Mouse (Mus musculus) forebrain, embryonic 16.5 days (tissue): ENCODE measurements around the gene Baz2b. TPM values are rescaled to one million over a fixed set of nuclear protein-coding genes. Genes with fewer than 3 reads are reported as not detected.

Experiments used
- ATAC-seq: fragments of 200-750 bp; cut with Nextera tagmentation; 2 replicates; pipeline ENCODE4 v1.8.0; 2017; ENCODE audit warnings: mild to moderate bottlenecking, moderate library complexity
- H3K27ac ChIP-seq: fragments of 300-500 bp; sonication (generic); 2 replicates; pipeline ENCODE4 v1.5.1; 2014; ENCODE audit warnings: low read length, control low read depth
- H3K27me3 ChIP-seq: fragments of 300-500 bp; sonication (generic); replicated peaks from 2 replicates; pipeline ENCODE4 v1.6.1; 2014; ENCODE audit warnings: low read length; ENCODE audit not compliant: control insufficient read depth, insufficient read depth
- H3K36me3 ChIP-seq: fragments of 300-500 bp; sonication (generic); 2 replicates; pipeline ENCODE4 v1.6.1; 2014; ENCODE audit not compliant: control insufficient read depth, insufficient read depth
- H3K4me1 ChIP-seq: fragments of 300-500 bp; sonication (generic); replicated peaks from 2 replicates; pipeline ENCODE4 v1.6.1; 2014; ENCODE audit warnings: low read length; ENCODE audit not compliant: control insufficient read depth, insufficient read depth
- H3K4me2 ChIP-seq: fragments of 300-500 bp; sonication (generic); 2 replicates; pipeline ENCODE4 v1.6.1; 2014; ENCODE audit warnings: mild to moderate bottlenecking, low read length, control low read depth
- H3K4me3 ChIP-seq: fragments of 300-500 bp; sonication (generic); replicated peaks from 2 replicates; pipeline ENCODE4 v1.5.1; 2014; ENCODE audit warnings: mild to moderate bottlenecking, low read length, control low read depth
- H3K9ac ChIP-seq: fragments of 300-500 bp; sonication (generic); replicated peaks from 2 replicates; pipeline ENCODE4 v1.6.1; 2014; ENCODE audit warnings: low read depth, low read length, control low read depth
- H3K9me3 ChIP-seq: fragments of 300-500 bp; sonication (generic); 2 replicates; pipeline ENCODE4 v1.6.1; 2016; ENCODE audit warnings: low read length; ENCODE audit not compliant: control insufficient read depth
- WGBS: fragments of 180-500 bp; shearing (Covaris S2); extraction: QIAGEN DNeasy Blood & Tissue Kit; methylation state at CpG from one replicate; pipeline ENCODE4 v1.1.7; 2014; 5-methylcytosine and 5-hydroxymethylcytosine counted together
- polyA plus RNA-seq: library from polyadenylated mRNA; unstranded; fragments of >200 nt; fragmentation: Nextera tagmentation; extraction: Ambion mirVana; gene quantifications from 2 replicates; pipeline ENCODE4 v1.2.1, GENCODE M21; 2015

Gene Baz2b
- polyA plus RNA-seq, 1 experiment from 2014 or later: 70.2 TPM

GRCm38 (mm10) chr2:60089528-60090247, 120.0 kb downstream of the Baz2b start:
- Histone ChIP-seq H3K4me2 (peak overlapping the region; percentile 4; the same call in 1 of the 2 replicates), H3K27ac (no peak overlapping the region), H3K9ac (no peak overlapping the region), H3K36me3 (no peaks in the 10 kb centered on the region), H3K9me3 (no peaks in the 10 kb centered on the region), H3K4me1 (peaks cover 10% of the 10 kb centered on the region), H3K27me3 (no peaks in the 10 kb centered on the region), H3K4me3 (no peak overlapping the region)
- no peak for ATAC-seq
- WGBS: 29% methylated on average over 15 of the region's 15 CpGs

DNA sequence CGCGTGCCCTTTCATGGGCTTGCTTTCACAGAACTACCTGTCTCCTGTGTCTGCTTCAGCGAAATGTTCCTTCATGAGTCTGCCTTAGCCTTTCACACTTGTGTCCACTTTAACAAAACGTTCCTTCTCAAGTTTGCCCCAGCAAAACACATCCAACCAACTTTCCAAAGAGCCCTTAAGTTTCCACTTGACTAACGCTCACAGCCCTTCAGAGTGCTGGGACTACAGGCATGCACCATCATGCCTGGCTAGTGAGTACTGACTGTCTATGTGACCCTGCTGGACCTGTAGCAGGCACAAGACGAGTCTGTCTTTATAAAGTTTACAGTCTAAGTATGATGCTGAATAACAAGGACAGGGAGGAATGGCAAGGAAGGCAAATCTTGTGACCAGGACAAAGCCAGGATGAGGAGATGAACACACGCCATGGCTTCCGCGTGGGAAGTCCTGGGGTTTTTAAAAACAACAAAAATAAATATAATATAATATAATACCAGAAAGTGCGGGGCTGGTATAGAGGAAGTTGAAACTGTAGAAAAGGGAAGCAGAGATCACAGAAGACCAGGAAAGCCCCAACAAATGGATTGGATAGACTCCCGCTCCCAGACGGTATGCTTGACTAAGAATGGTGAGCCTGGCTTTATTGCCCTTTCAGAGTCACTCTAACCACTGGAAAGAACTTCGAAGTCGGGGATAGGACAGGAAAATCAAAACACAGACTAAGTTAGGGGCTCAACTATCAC, 120.7 kb downstream of the Baz2b start:
- 79% methylated on average over 14 of the region's 14 CpGs for WGBS
- H3K9me3 ChIP-seq: no peaks in the 10 kb centered on the region
- H3K4me2 ChIP-seq: no peak overlapping the region; the same call in 1 of the 2 replicates

GRCm38 (mm10) chr2:60086197-60086903, 123.3 kb downstream of the Baz2b start:
- Histone ChIP-seq H3K4me3 (no peak overlapping the region), H3K27me3 (no peaks in the 10 kb centered on the region), H3K4me2 (no peak overlapping the region), H3K4me1 (peaks cover 22% of the 10 kb centered on the region), H3K27ac (no peak overlapping the region), H3K9me3 (no peaks in the 10 kb centered on the region), H3K9ac (no peak overlapping the region), H3K36me3 (no peaks in the 10 kb centered on the region)
- 73% methylated on average over 8 of the region's 8 CpGs for WGBS
- no peak for ATAC-seq

More for the DNA sequence above, 120.7 kb downstream of the Baz2b start:
- no peaks in the 10 kb centered on the region for H3K36me3 ChIP-seq
- H3K4me3 ChIP-seq: no peak overlapping the region
- no peak overlapping the region for H3K27ac ChIP-seq
- H3K4me1 ChIP-seq: peaks cover 10% of the 10 kb centered on the region
- no peaks in the 10 kb centered on the region for H3K27me3 ChIP-seq
- H3K9ac ChIP-seq: no peak overlapping the region
- ATAC-seq: no peak

- Histone ChIP-seq H3K9me3 (no peaks in the 10 kb centered on the region), H3K4me1 (peaks cover 17% of the 10 kb centered on the region), H3K27ac (no peak overlapping the region), H3K27me3 (no peaks in the 10 kb centered on the region), H3K4me3 (no peak overlapping the region), H3K4me2 (no peak overlapping the region), H3K9ac (no peak overlapping the region), H3K36me3 (no peaks in the 10 kb centered on the region)
- ATAC-seq: no peak
- WGBS: 96% methylated on average over 1 of the region's 1 CpGs
Observed at GRCm38 (mm10) chr2:60084823-60085222, 124.8 kb downstream of the Baz2b start.

GRCm38 (mm10) chr2:60082984-60083636, 126.5 kb downstream of the Baz2b start:
- peak overlapping the region; percentile 17; the same call in 1 of the 2 replicates for H3K4me2 ChIP-seq
- H3K9me3 ChIP-seq: no peaks in the 10 kb centered on the region
- no peak overlapping the region for H3K9ac ChIP-seq
- peak; percentile 86 for ATAC-seq
- WGBS: 23% methylated on average over 7 of the region's 7 CpGs
- H3K27me3 ChIP-seq: no peaks in the 10 kb centered on the region
- no peak overlapping the region for H3K4me3 ChIP-seq
- H3K4me1 ChIP-seq: peaks cover 13% of the 10 kb centered on the region
- H3K36me3 ChIP-seq: no peaks in the 10 kb centered on the region
- H3K27ac ChIP-seq: peak overlapping the region; percentile 26; the same call in 1 of the 2 replicates

- Histone ChIP-seq H3K4me3 (no peak overlapping the region), H3K27ac (no peak overlapping the region)
Observed at GRCm38 (mm10) chr2:60082225-60082624, 127.4 kb downstream of the Baz2b start.

GRCm38 (mm10) chr2:60080831-60081230, 128.8 kb downstream of the Baz2b start:
- no peaks in the 10 kb centered on the region for H3K27me3 ChIP-seq

More at GRCm38 (mm10) chr2:60082225-60082624, 127.4 kb downstream of the Baz2b start:
- ATAC-seq: no peak
- WGBS: 97% methylated on average over 4 of the region's 4 CpGs
- Histone ChIP-seq H3K9ac (no peak overlapping the region), H3K4me1 (peaks cover 15% of the 10 kb centered on the region), H3K27me3 (no peaks in the 10 kb centered on the region), H3K9me3 (no peaks in the 10 kb centered on the region), H3K4me2 (no peak overlapping the region), H3K36me3 (no peaks in the 10 kb centered on the region)

DNA sequence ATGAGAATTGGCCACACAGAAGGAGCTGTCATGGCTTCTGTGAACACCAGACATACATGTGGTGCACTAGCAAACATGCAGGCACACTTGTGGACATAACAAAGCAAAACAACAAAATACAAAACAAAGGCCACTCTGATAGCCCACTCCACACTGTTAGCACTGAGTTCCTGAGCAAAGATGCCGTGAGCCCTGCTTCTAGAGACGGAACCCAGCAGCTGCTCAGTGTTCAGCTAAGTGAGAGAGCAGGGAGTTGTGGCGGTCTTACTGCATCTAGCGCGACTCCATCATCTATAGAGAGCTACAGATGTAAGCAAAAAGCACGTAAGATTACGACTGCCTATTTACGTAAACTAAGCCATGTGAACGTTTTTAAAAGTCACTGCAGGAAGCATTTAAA, 132.0 kb downstream of the Baz2b start:
- no peak overlapping the region for H3K4me3 ChIP-seq
- no peak for ATAC-seq
- no peak overlapping the region for H3K4me2 ChIP-seq
- H3K27me3 ChIP-seq: no peaks in the 10 kb centered on the region
- no peak overlapping the region for H3K27ac ChIP-seq
- H3K9ac ChIP-seq: no peak overlapping the region
- 64% methylated on average over 9 of the region's 9 CpGs for WGBS
- peaks cover 6% of the 10 kb centered on the region; the same call in 1 of the 2 replicates for H3K4me1 ChIP-seq
- no peaks in the 10 kb centered on the region for H3K9me3 ChIP-seq
- H3K36me3 ChIP-seq: no peaks in the 10 kb centered on the region

More at GRCm38 (mm10) chr2:60080831-60081230, 128.8 kb downstream of the Baz2b start:
- no peaks in the 10 kb centered on the region for H3K36me3 ChIP-seq
- H3K9me3 ChIP-seq: no peaks in the 10 kb centered on the region
- H3K27ac ChIP-seq: no peak overlapping the region
- 74% methylated on average over 4 of the region's 4 CpGs for WGBS
- H3K4me2 ChIP-seq: no peak overlapping the region
- H3K4me3 ChIP-seq: no peak overlapping the region
- no peak for ATAC-seq
- H3K4me1 ChIP-seq: peaks cover 18% of the 10 kb centered on the region
- H3K9ac ChIP-seq: no peak overlapping the region
